Mouse (Mus musculus) heart, adult 2 months (tissue): ENCODE data around the gene Gipc2.

ENCODE experiments used
- CTCF ChIP-seq: fragments of 200-600 bp; IDR thresholded peaks from 2 replicates; pipeline ENCODE4 v1.8.1; 2022; ENCODE audit warnings: antibody characterized with exemption, mild to moderate bottlenecking, moderate library complexity
- POLR2A ChIP-seq: fragments of 200-500 bp; IDR thresholded peaks from 2 replicates; pipeline ENCODE4 v1.6.1; 2011; ENCODE audit warnings: mild to moderate bottlenecking, low read depth, low read length, control low read depth; ENCODE audit not compliant: insufficient read depth

- no peak for TF ChIP-seq CTCF
- no peak for TF ChIP-seq POLR2A
Measured at GRCm38 (mm10) chr3:152122720-152123119, 43.3 kb downstream of the Gipc2 start.
